Mouse (Mus musculus): ENCODE measurements around the gene Pcp4l1. TPM values are rescaled to one million over a fixed set of nuclear protein-coding genes. Genes with fewer than 3 reads are reported as not detected.
"Not testable (repeated sequence)": the region's sequence is repeated elsewhere in the genome, so short reads cannot be mapped to it uniquely, and the experiment has no call there.

Gene Pcp4l1
- polyA plus RNA-seq (2014; fragmentation: Nextera tagmentation; extraction: Ambion mirVana): 30.1 and 32.0 TPM in 2 replicates

DNA sequence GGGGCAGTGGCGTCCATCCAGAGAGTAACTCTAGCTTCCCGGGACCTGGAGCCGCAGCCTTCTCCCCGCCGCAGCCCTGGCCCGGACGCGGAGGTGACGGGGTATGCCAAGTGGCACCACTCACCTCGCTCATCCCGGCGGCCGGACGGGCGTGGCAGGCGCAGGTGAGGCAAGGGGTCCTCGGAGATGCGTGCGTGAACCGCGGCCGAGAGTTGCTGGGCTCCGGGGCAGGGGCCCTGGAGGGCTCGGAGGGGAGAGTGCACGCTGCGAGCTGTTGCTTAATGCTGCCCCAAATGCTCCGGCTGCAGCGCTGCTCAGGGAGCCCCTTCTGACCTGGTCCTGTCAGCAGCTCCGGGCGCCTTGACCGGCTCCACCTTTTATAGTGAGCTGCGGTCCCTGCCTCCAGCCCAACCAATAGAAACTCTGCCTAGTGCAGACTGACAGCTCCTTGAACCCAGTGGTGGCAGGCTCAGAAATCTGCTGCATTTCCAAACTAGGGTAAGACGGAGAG, at the start of gene Pcp4l1:
Gene Pcp4l1 (minus strand): TSS at position 382 of the 511 bp plus-strand sequence.
- Histone ChIP-seq H3K4me2 (peak within 1 kb of the TSS; percentile 98), H3K27me3 (ENCODE audit: control insufficient read depth, insufficient read depth, low read length) (peaks cover 17% of the 10 kb centered on the region; the same call in 1 of the 2 replicates), H3K9me3 (ENCODE audit: control insufficient read depth, low read length) (no peaks in the 10 kb centered on the region), H3K36me3 (ENCODE audit: control insufficient read depth, insufficient read depth, low read length) (no peaks in the 10 kb centered on the region), H3K27ac (ENCODE audit: low read depth, low read length) (no peak within 1 kb of the TSS), H3K4me3 (ENCODE audit: low read depth, low read length) (peak within 1 kb of the TSS; percentile 64), H3K4me1 (ENCODE audit: control insufficient read depth, insufficient read depth, low read length) (peaks cover 18% of the 10 kb centered on the region), H3K9ac (ENCODE audit: low read length) (peak within 1 kb of the TSS; percentile 68)
- peak; percentile 82 for ATAC-seq (ENCODE audit: low FRiP score)
- under 1% methylated on average over 33 of the region's 33 CpGs for WGBS
- DNase-seq (ENCODE audit: low spot score, missing footprints): peak; percentile 95

DNA sequence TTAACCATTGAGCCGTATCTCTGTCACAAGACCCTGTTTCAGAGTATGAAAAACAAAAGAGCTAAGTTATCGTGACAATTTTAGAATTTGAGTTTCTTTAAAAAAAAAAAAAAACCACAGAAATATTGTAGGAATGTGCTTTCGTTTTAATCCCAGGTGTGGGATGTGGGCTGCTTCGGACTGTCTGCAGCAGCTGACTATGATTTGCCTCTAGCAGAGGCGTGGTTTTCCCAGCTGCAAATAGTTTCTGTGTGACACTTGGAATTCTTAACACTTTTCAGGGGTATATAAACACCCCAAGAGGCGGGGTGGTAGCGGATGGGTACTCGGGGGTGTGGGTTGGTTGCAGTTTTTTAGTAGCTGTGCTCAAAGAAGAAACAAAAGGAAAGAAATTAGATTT, 49.3 kb upstream of the Pcp4l1 start:
- Histone ChIP-seq H3K4me3 (ENCODE audit: low read depth, low read length) (no peak overlapping the region), H3K36me3 (ENCODE audit: control insufficient read depth, insufficient read depth, low read length) (peaks cover 4% of the 10 kb centered on the region; the same call in 1 of the 2 replicates), H3K27ac (ENCODE audit: low read depth, low read length) (no peak overlapping the region), H3K9me3 (ENCODE audit: control insufficient read depth, low read length) (no peaks in the 10 kb centered on the region), H3K4me2 (no peak overlapping the region), H3K9ac (ENCODE audit: low read length) (no peak overlapping the region), H3K27me3 (ENCODE audit: control insufficient read depth, insufficient read depth, low read length) (no peaks in the 10 kb centered on the region), H3K4me1 (ENCODE audit: control insufficient read depth, insufficient read depth, low read length) (peaks cover 21% of the 10 kb centered on the region)
- ATAC-seq (ENCODE audit: low FRiP score): no peak
- 94% methylated on average over 8 of the region's 8 CpGs for WGBS
- DNase-seq (ENCODE audit: low spot score, missing footprints): no peak

DNA sequence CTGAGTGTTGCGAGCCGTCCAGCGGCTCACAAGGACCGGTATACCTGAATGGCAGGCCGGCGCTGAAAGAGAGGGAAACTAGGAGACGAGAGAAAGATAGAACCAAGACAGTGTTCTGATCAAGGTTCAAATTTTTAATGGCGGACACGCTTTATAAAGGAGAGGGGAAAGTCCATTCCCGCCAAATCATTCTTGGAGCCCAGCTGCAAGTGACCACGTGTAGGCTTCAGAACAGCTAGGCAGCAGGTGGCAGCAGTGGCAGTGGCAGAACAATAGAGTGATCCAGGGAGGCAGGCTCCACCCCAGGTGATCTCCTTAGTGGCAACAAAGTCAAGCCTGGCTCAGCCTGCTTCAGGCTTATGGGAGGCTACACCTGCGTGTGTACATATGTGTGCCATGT, 45.9 kb upstream of the Pcp4l1 start:
- not testable (repeated sequence) for H3K27me3 ChIP-seq (ENCODE audit: control insufficient read depth, insufficient read depth, low read length); H3K9ac ChIP-seq (ENCODE audit: low read length); H3K9me3 ChIP-seq (ENCODE audit: control insufficient read depth, low read length); H3K27ac ChIP-seq (ENCODE audit: low read depth, low read length); DNase-seq (ENCODE audit: low spot score, missing footprints); H3K4me2 ChIP-seq; ATAC-seq (ENCODE audit: low FRiP score); H3K4me3 ChIP-seq (ENCODE audit: low read depth, low read length); H3K4me1 ChIP-seq (ENCODE audit: control insufficient read depth, insufficient read depth, low read length)
- H3K36me3 ChIP-seq (ENCODE audit: control insufficient read depth, insufficient read depth, low read length): peaks cover 16% of the 10 kb centered on the region; the same call in 1 of the 2 replicates
- whole genome bisulfite sequencing: 83% methylated on average over 12 of the region's 12 CpGs

DNA sequence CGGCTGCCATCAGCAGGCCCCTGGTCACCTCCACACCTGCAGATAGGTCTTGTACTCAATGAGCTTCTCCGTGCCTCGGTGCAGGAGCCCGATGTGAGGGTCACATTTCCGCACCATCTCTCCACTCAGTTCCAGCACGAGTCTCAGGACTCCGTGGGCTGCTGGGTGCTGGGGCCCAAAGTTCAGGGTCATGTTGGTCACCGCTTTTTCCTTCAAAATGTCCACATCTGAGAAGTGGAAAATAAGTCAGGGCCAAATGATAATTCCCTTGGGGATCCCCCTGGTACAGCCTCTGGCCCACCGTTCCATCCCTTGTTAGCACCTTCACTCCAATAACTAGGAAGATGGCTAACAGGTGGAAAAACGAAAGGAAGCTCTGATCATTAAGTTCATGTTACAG, 44.8 kb upstream of the Pcp4l1 start:
- ATAC-seq (ENCODE audit: low FRiP score): no peak
- Histone ChIP-seq H3K9ac (ENCODE audit: low read length) (no peak overlapping the region), H3K4me1 (ENCODE audit: control insufficient read depth, insufficient read depth, low read length) (no peaks in the 10 kb centered on the region; the same call in 1 of the 2 replicates), H3K4me3 (ENCODE audit: low read depth, low read length) (no peak overlapping the region), H3K4me2 (no peak overlapping the region), H3K36me3 (ENCODE audit: control insufficient read depth, insufficient read depth, low read length) (peaks cover 21% of the 10 kb centered on the region; the same call in 1 of the 2 replicates), H3K27me3 (ENCODE audit: control insufficient read depth, insufficient read depth, low read length) (no peaks in the 10 kb centered on the region), H3K27ac (ENCODE audit: low read depth, low read length) (no peak overlapping the region), H3K9me3 (ENCODE audit: control insufficient read depth, low read length) (no peaks in the 10 kb centered on the region)
- DNase-seq (ENCODE audit: low spot score, missing footprints): no peak
- 94% methylated on average over 10 of the region's 10 CpGs for WGBS

DNA sequence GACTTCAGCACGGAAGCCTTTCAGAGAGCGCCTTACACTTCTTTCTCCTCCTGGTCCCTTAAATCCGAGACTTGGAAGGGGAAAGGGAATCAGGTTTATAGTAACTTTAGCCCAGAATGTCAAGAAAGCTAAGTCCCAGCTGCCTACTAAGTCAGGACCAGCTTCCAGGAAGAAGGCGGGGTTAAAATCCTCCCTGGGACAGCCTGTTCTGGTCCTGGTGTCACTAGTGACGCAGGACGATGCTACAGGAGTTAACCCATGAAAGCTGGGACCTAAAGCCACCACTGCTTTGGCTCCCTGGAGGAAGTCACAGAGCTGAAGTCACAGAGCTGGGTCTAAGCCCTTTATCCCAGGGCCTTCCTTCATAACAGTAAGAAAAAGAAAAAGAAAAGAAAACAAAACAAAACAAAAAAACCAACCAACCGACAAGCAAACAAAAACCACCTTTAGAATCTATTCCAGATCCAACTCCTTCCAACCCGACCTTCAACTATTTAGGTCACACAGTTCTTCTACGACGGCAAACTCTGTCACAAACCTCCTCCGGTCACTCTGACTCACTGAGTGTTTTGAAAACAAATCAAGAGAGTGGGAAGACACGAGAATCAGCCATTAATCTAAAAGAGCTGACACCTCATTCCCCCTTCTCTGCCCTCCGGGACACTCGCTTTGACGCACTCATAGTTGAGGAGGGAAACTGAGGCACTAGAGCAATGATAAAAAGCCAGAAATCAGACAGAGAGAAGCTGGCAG, 44.1 kb upstream of the Pcp4l1 start:
- peaks cover 26% of the 10 kb centered on the region; the same call in 1 of the 2 replicates for H3K36me3 ChIP-seq (ENCODE audit: control insufficient read depth, insufficient read depth, low read length)
- WGBS: 82% methylated on average over 15 of the region's 15 CpGs
- no peak overlapping the region for H3K9ac ChIP-seq (ENCODE audit: low read length)
- H3K27me3 ChIP-seq (ENCODE audit: control insufficient read depth, insufficient read depth, low read length): no peaks in the 10 kb centered on the region
- no peak for DNase-seq (ENCODE audit: low spot score, missing footprints)
- no peak overlapping the region for H3K4me2 ChIP-seq
- no peaks in the 10 kb centered on the region for H3K4me1 ChIP-seq (ENCODE audit: control insufficient read depth, insufficient read depth, low read length)
- ATAC-seq (ENCODE audit: low FRiP score): no peak
- no peak overlapping the region for H3K27ac ChIP-seq (ENCODE audit: low read depth, low read length)
- no peak overlapping the region for H3K4me3 ChIP-seq (ENCODE audit: low read depth, low read length)
- H3K9me3 ChIP-seq (ENCODE audit: control insufficient read depth, low read length): no peaks in the 10 kb centered on the region

DNA sequence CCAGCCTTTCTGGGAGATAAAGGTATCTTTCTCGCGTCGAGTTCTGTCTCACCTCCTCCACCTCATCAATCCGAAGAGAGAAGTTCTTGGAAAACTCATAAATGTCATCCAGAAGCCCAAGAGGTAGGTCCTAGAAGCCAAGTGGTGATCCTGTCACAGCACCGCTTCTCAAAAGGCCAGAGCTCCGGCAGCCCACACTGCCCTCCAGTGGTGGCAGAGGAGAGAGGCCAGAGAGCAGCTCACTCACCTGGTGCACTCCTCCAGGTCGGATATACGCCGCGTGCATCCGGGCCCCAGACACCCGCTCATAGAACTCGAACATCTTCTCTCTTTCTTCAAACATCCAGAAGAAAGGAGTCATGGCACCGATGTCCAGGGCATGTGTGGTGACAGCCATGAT, 42.4 kb upstream of the Pcp4l1 start:
- no peaks in the 10 kb centered on the region for H3K27me3 ChIP-seq (ENCODE audit: control insufficient read depth, insufficient read depth, low read length)
- H3K4me1 ChIP-seq (ENCODE audit: control insufficient read depth, insufficient read depth, low read length): no peaks in the 10 kb centered on the region
- DNase-seq (ENCODE audit: low spot score, missing footprints) (peak; percentile 87), ATAC-seq (ENCODE audit: low FRiP score) (peak; percentile 64; the same call in 1 of the 2 replicates)
- H3K27ac ChIP-seq (ENCODE audit: low read depth, low read length): no peak overlapping the region
- H3K9me3 ChIP-seq (ENCODE audit: control insufficient read depth, low read length): no peaks in the 10 kb centered on the region
- no peak overlapping the region for H3K4me3 ChIP-seq (ENCODE audit: low read depth, low read length)
- no peak overlapping the region for H3K4me2 ChIP-seq
- H3K36me3 ChIP-seq (ENCODE audit: control insufficient read depth, insufficient read depth, low read length): peaks cover 33% of the 10 kb centered on the region
- no peak overlapping the region for H3K9ac ChIP-seq (ENCODE audit: low read length)
- WGBS: 79% methylated on average over 14 of the region's 14 CpGs

DNA sequence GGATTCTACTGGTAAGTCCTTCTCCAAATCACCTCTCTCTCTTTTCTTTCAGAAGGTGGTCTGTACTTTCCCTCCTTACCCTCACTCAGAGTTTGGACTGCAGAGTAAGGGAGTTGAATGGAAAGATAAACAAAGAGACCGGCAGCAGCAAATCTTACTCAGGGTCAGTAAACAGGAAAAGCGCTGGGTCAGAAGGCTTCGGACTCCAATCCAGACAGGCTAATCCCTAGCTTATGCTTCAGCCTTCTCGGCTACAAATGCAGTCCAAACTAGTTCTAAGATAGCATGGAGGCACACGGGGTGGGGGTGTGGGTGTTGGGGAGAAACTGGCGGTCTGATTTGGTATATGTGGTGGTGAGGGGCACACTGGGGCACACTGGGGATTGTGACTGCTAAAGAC, 41.4 kb upstream of the Pcp4l1 start:
- DNase-seq (ENCODE audit: low spot score, missing footprints) (no peak), ATAC-seq (ENCODE audit: low FRiP score) (no peak)
- Histone ChIP-seq H3K27ac (ENCODE audit: low read depth, low read length) (no peak overlapping the region), H3K4me3 (ENCODE audit: low read depth, low read length) (no peak overlapping the region), H3K36me3 (ENCODE audit: control insufficient read depth, insufficient read depth, low read length) (peaks cover 32% of the 10 kb centered on the region), H3K4me2 (no peak overlapping the region), H3K9me3 (ENCODE audit: control insufficient read depth, low read length) (no peaks in the 10 kb centered on the region), H3K4me1 (ENCODE audit: control insufficient read depth, insufficient read depth, low read length) (no peaks in the 10 kb centered on the region), H3K27me3 (ENCODE audit: control insufficient read depth, insufficient read depth, low read length) (no peaks in the 10 kb centered on the region), H3K9ac (ENCODE audit: low read length) (no peak overlapping the region)
- 70% methylated on average over 6 of the region's 6 CpGs for WGBS

DNA sequence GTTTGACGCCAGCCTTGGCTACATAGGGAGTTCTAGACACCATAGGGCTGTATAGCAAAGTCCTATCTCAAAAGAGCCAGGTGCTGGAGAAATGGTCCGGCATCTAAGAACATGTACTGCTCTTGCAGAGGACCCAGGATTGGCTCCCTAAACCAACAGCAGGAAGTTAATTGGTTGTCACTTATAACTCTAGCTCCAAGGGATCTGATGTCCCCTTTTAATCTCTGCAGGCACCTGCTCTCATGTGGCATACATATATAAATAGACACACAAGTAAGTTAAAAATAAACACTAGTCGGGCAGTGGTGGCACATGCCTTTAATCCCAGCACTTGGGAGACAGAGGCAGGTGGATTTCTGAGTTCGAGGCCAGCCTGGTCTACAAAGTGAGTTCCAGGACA, 39.7 kb upstream of the Pcp4l1 start:
- H3K4me1 ChIP-seq (ENCODE audit: control insufficient read depth, insufficient read depth, low read length): no peaks in the 10 kb centered on the region
- H3K9me3 ChIP-seq (ENCODE audit: control insufficient read depth, low read length): no peaks in the 10 kb centered on the region
- ATAC-seq (ENCODE audit: low FRiP score) (no peak), DNase-seq (ENCODE audit: low spot score, missing footprints) (no peak)
- H3K4me2 ChIP-seq: no peak overlapping the region
- WGBS: 88% methylated on average over 4 of the region's 4 CpGs
- no peak overlapping the region for H3K4me3 ChIP-seq (ENCODE audit: low read depth, low read length)
- no peak overlapping the region for H3K27ac ChIP-seq (ENCODE audit: low read depth, low read length)
- H3K27me3 ChIP-seq (ENCODE audit: control insufficient read depth, insufficient read depth, low read length): no peaks in the 10 kb centered on the region
- H3K36me3 ChIP-seq (ENCODE audit: control insufficient read depth, insufficient read depth, low read length): peaks cover 29% of the 10 kb centered on the region
- no peak overlapping the region for H3K9ac ChIP-seq (ENCODE audit: low read length)

DNA sequence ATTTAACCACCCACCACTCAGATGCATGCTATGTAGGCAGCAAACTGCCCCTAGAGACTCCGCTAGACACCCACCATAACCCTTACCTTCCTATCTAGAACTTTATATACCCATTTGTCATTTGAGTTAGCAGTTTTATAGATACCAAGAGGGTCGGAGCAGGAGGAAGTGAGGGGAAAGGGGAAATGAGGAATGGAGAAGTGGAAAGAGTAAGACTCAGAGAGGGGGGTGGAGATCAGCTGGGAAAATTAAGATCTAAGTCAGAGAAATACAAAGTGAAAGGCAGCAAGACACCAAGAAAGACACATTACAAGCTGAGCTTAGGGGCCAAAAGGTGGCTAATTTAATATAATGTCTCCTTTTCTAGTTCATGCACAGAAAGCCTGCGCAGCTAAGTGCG, 38.5 kb upstream of the Pcp4l1 start:
- Histone ChIP-seq H3K27me3 (ENCODE audit: control insufficient read depth, insufficient read depth, low read length) (no peaks in the 10 kb centered on the region), H3K4me3 (ENCODE audit: low read depth, low read length) (no peak overlapping the region), H3K4me1 (ENCODE audit: control insufficient read depth, insufficient read depth, low read length) (peaks cover 5% of the 10 kb centered on the region), H3K27ac (ENCODE audit: low read depth, low read length) (no peak overlapping the region), H3K9ac (ENCODE audit: low read length) (no peak overlapping the region), H3K9me3 (ENCODE audit: control insufficient read depth, low read length) (no peaks in the 10 kb centered on the region), H3K4me2 (no peak overlapping the region), H3K36me3 (ENCODE audit: control insufficient read depth, insufficient read depth, low read length) (peaks cover 29% of the 10 kb centered on the region)
- no peak for ATAC-seq (ENCODE audit: low FRiP score)
- whole genome bisulfite sequencing: 94% methylated on average over 4 of the region's 4 CpGs
- no peak for DNase-seq (ENCODE audit: low spot score, missing footprints)
